Mouse (Mus musculus) midbrain, embryonic 13.5 days (tissue): ENCODE data around the gene Srsf4. TPM values are rescaled to one million over a fixed set of nuclear protein-coding genes. Genes with fewer than 3 reads are reported as not detected.

ENCODE experiments used
- ATAC-seq: fragments of 200-750 bp; cut with Nextera tagmentation; 2 replicates; pipeline ENCODE4 v1.8.0; 2017; ENCODE audit warnings: mild to moderate bottlenecking, moderate TSS enrichment, moderate library complexity
- H3K27ac ChIP-seq: fragments of 300-500 bp; sonication (generic); 2 replicates; pipeline ENCODE4 v1.5.1; 2015; ENCODE audit warnings: inconsistent platforms, mild to moderate bottlenecking, moderate library complexity
- H3K27me3 ChIP-seq: fragments of 300-500 bp; sonication (generic); 2 replicates; pipeline ENCODE4 v1.6.1; 2015; ENCODE audit warnings: mild to moderate bottlenecking, inconsistent platforms
- H3K36me3 ChIP-seq: fragments of 300-500 bp; sonication (generic); 2 replicates; pipeline ENCODE4 v1.6.1; 2015; ENCODE audit warnings: mild to moderate bottlenecking, inconsistent platforms
- H3K4me1 ChIP-seq: fragments of 300-500 bp; sonication (generic); replicated peaks from 2 replicates; pipeline ENCODE4 v1.6.1; 2015; ENCODE audit warnings: inconsistent platforms
- H3K4me2 ChIP-seq: fragments of 300-500 bp; sonication (generic); replicated peaks from 2 replicates; pipeline ENCODE4 v1.6.1; 2015; ENCODE audit warnings: moderate library complexity, mild to moderate bottlenecking, inconsistent platforms
- H3K4me3 ChIP-seq: fragments of 300-500 bp; sonication (generic); replicated peaks from 2 replicates; pipeline ENCODE4 v1.5.1; 2015; ENCODE audit warnings: mild to moderate bottlenecking, inconsistent platforms
- H3K9ac ChIP-seq: fragments of 300-500 bp; sonication (generic); replicated peaks from 2 replicates; pipeline ENCODE4 v1.6.1; 2015; ENCODE audit warnings: mild to moderate bottlenecking, inconsistent platforms
- H3K9me3 ChIP-seq: fragments of 300-500 bp; sonication (generic); 2 replicates; pipeline ENCODE4 v1.6.1; 2016; ENCODE audit warnings: mild to moderate bottlenecking, inconsistent platforms
- WGBS: fragments of 180-500 bp; shearing (Covaris S2); methylation state at CpG from one replicate; pipeline ENCODE4 v1.1.7; 2015; 5-methylcytosine and 5-hydroxymethylcytosine counted together
- polyA plus RNA-seq: library from polyadenylated mRNA; unstranded; fragments of >200 nt; fragmentation: Nextera tagmentation; extraction: Ambion mirVana; gene quantifications from 2 replicates; pipeline ENCODE4 v1.2.1, GENCODE M21; 2015

Gene Srsf4
- polyA plus RNA-seq, 1 experiment from 2014 or later = 140 TPM

DNA sequence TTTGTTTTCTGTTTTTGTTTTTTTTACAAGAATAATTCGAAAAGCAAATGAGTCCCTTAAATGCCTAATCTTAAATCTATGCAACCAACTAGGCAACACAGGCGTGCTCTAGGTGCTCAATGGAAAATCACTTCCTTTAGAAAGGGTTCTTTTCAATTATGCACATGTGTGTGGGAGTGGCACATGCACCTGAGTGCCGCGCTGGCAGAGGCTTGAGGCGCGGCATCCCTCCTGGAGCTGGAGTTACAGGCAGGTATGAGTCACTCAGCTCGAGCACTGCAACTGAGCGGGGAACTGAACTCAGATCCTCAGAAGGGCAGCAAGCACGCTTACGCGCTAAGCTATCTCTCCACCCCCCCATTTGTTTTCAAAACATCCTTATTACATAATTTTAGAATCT, 74.4 kb downstream of the Srsf4 start:
- Histone ChIP-seq H3K27ac (no peak overlapping the region), H3K9me3 (no peaks in the 10 kb centered on the region), H3K4me2 (no peak overlapping the region), H3K4me3 (no peak overlapping the region), H3K4me1 (peaks cover 26% of the 10 kb centered on the region), H3K9ac (no peak overlapping the region), H3K27me3 (no peaks in the 10 kb centered on the region), H3K36me3 (peaks cover 8% of the 10 kb centered on the region)
- ATAC-seq = no peak
- 91% methylated on average over 11 of the region's 11 CpGs for whole genome bisulfite sequencing

DNA sequence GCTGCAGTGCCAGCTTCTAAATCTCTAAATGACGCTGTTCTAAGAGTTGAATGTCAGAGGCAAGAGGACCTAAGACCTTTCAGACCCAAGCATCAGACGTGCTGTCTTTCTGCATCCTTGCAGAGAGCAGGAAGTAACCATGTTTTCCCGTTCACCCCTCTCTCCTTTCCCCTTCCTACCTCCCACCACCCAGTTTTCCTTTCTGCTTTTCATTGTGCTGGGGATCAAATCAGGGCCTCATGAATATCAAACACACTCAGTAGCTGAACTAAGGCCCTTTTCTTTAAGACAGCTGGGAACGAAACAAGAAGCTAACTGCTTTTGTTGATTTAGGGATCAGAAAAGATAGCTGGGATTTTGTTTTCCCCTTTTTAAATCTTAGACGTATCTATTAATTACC, 76.5 kb downstream of the Srsf4 start:
- 11% methylated on average over 5 of the region's 5 CpGs for WGBS
- no peak overlapping the region for H3K4me3 ChIP-seq
- no peaks in the 10 kb centered on the region for H3K27me3 ChIP-seq
- ATAC-seq = no peak
- H3K9me3 ChIP-seq = no peaks in the 10 kb centered on the region
- no peak overlapping the region for H3K4me2 ChIP-seq
- peaks cover 26% of the 10 kb centered on the region for H3K4me1 ChIP-seq
- peaks cover 20% of the 10 kb centered on the region for H3K36me3 ChIP-seq
- no peak overlapping the region for H3K9ac ChIP-seq
- H3K27ac ChIP-seq = no peak overlapping the region

GRCm38 (mm10) chr4:131950657-131951056, 77.2 kb downstream of the Srsf4 start:
- WGBS = 21% methylated on average over 8 of the region's 8 CpGs
- no peaks in the 10 kb centered on the region for H3K27me3 ChIP-seq
- H3K9me3 ChIP-seq = no peaks in the 10 kb centered on the region
- H3K4me1 ChIP-seq = peaks cover 26% of the 10 kb centered on the region
- H3K27ac ChIP-seq = no peak overlapping the region
- H3K4me2 ChIP-seq = no peak overlapping the region
- no peak overlapping the region for H3K9ac ChIP-seq
- no peak for ATAC-seq
- H3K36me3 ChIP-seq = peaks cover 26% of the 10 kb centered on the region
- H3K4me3 ChIP-seq = no peak overlapping the region

Other genes starting within 250 kb of the Srsf4 start
- gene Ptpru, start 35.3 kb upstream of the Srsf4 start, polyA plus RNA-seq = 17.2 and 18.9 TPM in 2 replicates
- 38.0 and 38.3 TPM in 2 replicates for gene Mecr, start 30.1 kb upstream of the Srsf4 start, polyA plus RNA-seq
- gene Tmem200b, start 48.2 kb downstream of the Srsf4 start, polyA plus RNA-seq = not detected in 2 replicates
- gene Gm10300, start 201.1 kb downstream of the Srsf4 start, polyA plus RNA-seq = not detected in 2 replicates
- 120 and 122 TPM in 2 replicates for gene Epb41, start 201.7 kb downstream of the Srsf4 start, polyA plus RNA-seq